Mouse (Mus musculus) naive thymus-derived CD4-positive, alpha-beta T cell, adult 5 months (primary cell): Measurements from ENCODE around the gene Cpsf4l. TPM values are rescaled to one million over a fixed set of nuclear protein-coding genes. Genes with fewer than 3 reads are reported as not detected.

Experiments
- polyA plus RNA-seq: library from polyadenylated mRNA; unstranded; fragments of 100-300 nt; shearing (Covaris generic); gene quantifications from one replicate; pipeline ENCODE4 v1.2.1, GENCODE M21; 2017

Gene Cpsf4l
- polyA plus RNA-seq = not detected

DNA sequence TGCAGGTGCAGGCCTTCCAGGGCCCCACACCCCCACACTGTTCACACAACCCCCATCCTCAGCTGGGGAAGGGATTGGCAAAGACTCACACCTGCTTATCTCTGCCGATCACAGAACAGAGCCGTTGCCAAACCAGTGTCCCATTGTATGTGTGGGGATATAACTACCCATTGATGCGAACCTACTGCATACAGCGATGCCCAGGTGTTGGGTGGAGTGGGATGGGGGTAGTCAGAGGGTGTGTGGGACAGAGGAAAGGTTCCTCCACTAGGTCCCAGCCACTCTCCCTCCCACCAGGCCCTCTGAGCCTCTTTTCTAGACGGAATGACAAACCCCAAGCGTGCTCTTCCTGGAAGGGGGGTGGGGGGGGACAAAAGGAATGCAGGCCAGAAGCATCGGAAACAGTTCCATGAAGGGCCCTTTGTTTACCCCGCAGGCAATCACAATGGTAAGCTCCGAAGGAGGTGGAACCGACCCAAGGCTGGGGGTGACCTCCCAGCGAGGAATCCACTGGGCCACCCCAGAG lies at the start of gene Cpsf4l:
Cpsf4l (minus strand) TSS at position 287 of the 526 bp plus-strand sequence.

DNA sequence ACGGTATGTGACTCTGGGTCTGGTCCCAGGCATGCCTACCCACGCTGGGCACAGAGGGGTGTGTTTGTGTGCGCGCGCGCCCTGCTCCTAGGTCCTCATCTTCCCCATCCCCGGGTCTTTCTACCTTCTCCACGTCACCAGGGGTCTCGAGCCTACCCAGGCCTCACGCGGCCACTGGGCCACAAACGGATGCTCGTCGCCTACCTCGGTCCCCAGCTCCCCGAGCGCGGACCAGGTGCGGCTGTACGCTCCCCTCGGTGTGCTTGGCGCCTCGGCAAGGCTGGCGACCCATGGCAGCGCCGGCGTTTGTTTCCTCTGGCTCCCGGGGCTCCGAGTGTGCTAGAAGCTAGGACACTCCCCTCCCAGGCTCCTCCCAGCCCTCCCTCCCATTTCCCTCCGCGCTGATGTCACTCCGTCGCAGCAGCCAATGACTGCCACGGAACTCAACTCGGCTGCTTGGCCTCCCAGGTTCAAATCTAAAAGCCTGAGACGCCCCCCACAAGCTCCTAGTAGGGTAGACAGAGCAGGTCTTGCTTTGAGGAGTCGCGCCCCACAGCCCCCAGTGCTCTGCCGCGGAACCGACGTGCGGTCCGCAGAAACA lies 41.8 kb upstream of the Cpsf4l start, which contains the start of gene Cdc42ep4:
Cdc42ep4 (minus strand) TSS at position 398 of the 601 bp plus-strand sequence.

DNA sequence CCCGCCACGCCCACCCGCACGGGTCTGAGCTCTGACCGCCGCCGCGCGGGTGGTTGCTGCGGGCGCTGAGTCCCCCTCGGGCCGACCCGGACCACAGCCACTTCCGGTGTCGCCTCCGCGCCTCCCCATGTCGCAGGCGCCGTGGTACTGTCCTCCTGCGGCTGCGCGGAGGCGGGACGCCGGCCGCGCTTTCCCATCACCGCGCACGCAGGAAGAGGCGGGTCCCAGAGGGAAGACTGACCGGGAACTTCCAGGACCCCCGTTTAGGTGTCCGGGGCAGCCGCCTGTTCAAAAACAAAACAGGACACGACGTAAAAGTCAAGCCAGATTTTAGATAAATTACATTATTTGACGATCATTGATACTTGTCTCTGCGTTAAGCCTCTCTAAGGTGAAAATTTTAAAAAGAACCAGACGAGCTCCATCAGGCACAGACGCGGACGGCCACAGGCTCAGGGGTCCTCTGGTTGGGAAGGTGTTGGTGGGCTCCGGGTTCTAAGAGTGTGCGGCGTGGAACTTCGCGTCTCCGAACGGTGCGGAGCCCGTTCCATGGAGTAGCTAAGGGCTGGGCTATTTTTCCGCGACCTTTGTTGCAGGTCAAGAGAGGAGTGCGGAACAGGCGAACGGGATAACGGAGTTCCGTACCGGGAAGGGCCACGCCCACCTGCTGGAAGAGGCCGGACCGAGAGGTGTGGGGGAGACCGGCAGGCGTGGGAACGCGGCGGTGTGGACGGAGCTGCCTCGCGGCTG lies 25.7 kb downstream of the Cpsf4l start, which contains the start of the genes Fam104a and D11Wsu47e:
Fam104a (minus strand) TSS at position 199 of the 750 bp plus-strand sequence.
D11Wsu47e (plus strand) TSS at position 456 of the 750 bp plus-strand sequence.

DNA sequence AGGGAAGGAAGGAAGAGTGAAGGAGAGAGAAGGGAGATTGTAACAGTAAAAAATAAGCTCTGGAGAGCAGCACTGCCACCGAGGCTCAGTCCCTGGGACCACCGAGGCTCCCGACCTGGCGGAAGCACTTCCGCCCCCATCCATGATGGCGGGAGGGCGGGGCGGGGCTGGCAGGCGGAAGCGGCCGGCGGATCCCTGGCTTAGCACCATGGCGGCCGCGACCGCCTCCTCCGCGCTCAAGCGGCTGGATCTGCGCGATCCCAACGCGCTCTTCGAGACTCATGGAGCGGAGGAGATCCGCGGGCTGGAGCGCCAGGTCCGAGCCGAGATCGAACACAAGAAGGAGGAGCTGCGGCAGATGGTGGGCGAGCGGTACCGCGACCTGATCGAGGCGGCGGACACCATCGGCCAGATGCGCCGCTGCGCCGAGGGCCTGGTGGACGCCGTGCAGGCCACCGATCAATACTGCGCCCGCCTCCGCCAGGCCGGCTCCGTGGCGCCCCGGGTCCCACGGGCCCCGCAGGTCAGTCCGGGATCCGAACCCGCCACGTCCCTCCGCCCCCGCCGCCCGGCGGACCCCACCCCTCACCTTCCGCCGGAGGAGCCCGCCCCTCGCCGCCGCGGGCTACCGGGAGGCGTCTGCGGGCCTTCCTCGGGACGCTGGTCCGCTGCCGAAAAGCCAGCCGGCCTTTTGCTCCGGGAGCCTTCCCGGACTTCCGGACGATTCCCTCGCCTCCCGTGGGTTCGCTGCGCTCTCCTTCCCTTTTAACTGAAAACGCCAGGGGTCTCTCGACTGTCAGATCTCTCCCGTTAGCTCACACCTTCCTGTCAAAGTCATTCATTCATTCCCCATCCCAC lies 60.2 kb downstream of the Cpsf4l start, which contains the start of gene Slc39a11:
Slc39a11 (minus strand) TSS at position 727 of the 858 bp plus-strand sequence.

DNA sequence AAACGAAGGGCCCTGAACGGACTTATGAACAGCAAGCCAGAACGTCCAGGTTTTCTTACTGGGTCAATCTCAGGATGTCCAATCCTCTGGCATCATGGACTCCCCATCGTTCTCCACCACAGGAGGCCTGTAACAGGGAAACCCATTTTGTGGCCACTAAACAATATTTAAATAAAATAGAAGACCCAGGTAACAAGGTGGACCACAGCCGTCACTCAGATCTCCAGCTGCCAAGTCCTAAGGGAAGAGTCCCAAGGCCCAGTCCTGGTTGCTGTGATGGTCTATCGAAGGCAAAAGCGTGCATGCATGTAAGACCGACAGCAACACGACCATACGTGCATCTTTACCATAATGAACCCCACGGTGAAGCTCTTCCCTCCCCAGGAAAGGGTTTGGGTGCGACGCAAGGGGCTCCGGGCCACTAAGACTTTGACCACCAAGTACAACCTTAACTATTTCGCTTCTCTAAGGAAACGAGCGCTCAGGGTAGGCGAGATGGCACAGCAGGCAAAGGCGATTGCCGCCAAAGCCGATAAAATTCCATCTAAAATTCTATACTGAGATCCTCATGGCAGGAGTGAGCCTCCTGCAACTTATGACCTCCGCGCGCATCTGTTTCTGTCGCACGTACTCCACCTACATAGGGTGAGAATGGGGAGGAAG lies 61.0 kb downstream of the Cpsf4l start, which contains the start of gene Cog1:
Cog1 (plus strand) TSS at position 480 of the 663 bp plus-strand sequence.

Other genes with a start within 250 kb of the Cpsf4l start
- not detected for gene Sstr2, start 90.7 kb downstream of the Cpsf4l start, polyA plus RNA-seq
- gene Cog1, start 60.8 kb downstream of the Cpsf4l start, polyA plus RNA-seq = 38.3 TPM
- 35.1 TPM for gene Slc39a11, start 59.9 kb downstream of the Cpsf4l start, polyA plus RNA-seq
- 55.0 TPM for gene Fam104a, start 25.9 kb downstream of the Cpsf4l start, polyA plus RNA-seq
- gene D11Wsu47e, start 25.6 kb downstream of the Cpsf4l start, polyA plus RNA-seq = 7.3 TPM
- 7.5 TPM for gene Cdc42ep4, start 41.9 kb upstream of the Cpsf4l start, polyA plus RNA-seq